Mouse (Mus musculus) forebrain, embryonic 14.5 days (tissue): Measurements from ENCODE around the gene Bcl2l15. TPM values are rescaled to one million over a fixed set of nuclear protein-coding genes. Genes with fewer than 3 reads are reported as not detected.

ENCODE experiments used
- ATAC-seq: fragments of 200-750 bp; cut with Nextera tagmentation; 2 replicates; pipeline ENCODE4 v1.8.0; 2017; ENCODE audit warnings: mild to moderate bottlenecking, moderate library complexity
- DNase-seq: peaks from one replicate; pipeline ENCODE4 v3.0.0-alpha.2; 2015; ENCODE audit warnings: low spot score
- H3K27ac ChIP-seq: fragments of 300-500 bp; sonication (generic); 2 replicates; pipeline ENCODE4 v1.5.1; 2014; ENCODE audit warnings: low read depth, mild to moderate bottlenecking, control low read depth, low read length, moderate library complexity
- H3K27me3 ChIP-seq: fragments of 300-500 bp; sonication (generic); replicated peaks from 2 replicates; pipeline ENCODE4 v1.6.1; 2014; ENCODE audit warnings: low read length, control low read depth, mixed read lengths; ENCODE audit not compliant: control insufficient read depth, insufficient read depth
- H3K36me3 ChIP-seq: fragments of 300-500 bp; sonication (generic); 2 replicates; pipeline ENCODE4 v1.6.1; 2014; ENCODE audit warnings: low read length, control low read depth; ENCODE audit not compliant: control insufficient read depth, insufficient read depth
- H3K4me1 ChIP-seq: fragments of 300-500 bp; sonication (generic); 2 replicates; pipeline ENCODE4 v1.6.1; 2014; ENCODE audit warnings: antibody characterized with exemption, low read length, control low read depth; ENCODE audit not compliant: control insufficient read depth, insufficient read depth
- H3K4me2 ChIP-seq: fragments of 300-500 bp; sonication (generic); 2 replicates; pipeline ENCODE4 v1.6.1; 2014; ENCODE audit warnings: mild to moderate bottlenecking, control low read depth, low read length
- H3K4me3 ChIP-seq: fragments of 300-500 bp; sonication (generic); 2 replicates; pipeline ENCODE4 v1.5.1; 2014; ENCODE audit warnings: low read depth, low read length, control low read depth
- H3K9ac ChIP-seq: fragments of 300-500 bp; sonication (generic); 2 replicates; pipeline ENCODE4 v1.6.1; 2014; ENCODE audit warnings: mild to moderate bottlenecking, low read length, control low read depth, moderate library complexity
- H3K9me3 ChIP-seq: fragments of 300-500 bp; sonication (generic); replicated peaks from 2 replicates; pipeline ENCODE4 v1.6.1; 2016; ENCODE audit warnings: low read length, control low read depth, mixed read lengths; ENCODE audit not compliant: control insufficient read depth
- WGBS: fragments of 180-500 bp; shearing (Covaris S2); extraction: QIAGEN DNeasy Blood & Tissue Kit; methylation state at CpG from one replicate; pipeline ENCODE4 v1.1.7; 2014; 5-methylcytosine and 5-hydroxymethylcytosine counted together
- polyA plus RNA-seq: library from polyadenylated mRNA; unstranded; fragments of >200 nt; fragmentation: Nextera tagmentation; extraction: Ambion mirVana; gene quantifications from 2 replicates; pipeline ENCODE4 v1.2.1, GENCODE M21; 2014

The Bcl2l15 gene
- polyA plus RNA-seq, 1 experiment from 2014 or later: not detected

DNA sequence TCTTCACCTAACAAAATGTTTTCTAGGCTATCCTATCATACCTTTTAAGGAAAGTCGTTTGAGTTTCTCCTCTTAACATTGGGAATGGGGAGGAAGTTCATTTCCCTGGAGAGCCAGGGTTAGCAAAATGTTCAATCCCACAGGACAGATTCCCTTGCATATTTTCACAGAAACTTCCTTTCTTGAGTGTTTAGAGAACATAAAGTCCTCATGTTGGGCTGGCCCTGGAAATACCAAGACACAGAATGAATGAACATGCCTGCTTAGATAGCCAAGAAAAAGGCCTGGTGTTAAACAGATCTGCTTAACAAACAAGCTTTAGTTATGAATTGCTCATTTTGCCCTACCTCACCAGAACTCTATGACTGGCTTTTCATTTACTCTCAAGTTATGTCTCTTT, 39.8 kb upstream of the Bcl2l15 start:
- DNase-seq (no peak), ATAC-seq (no peak)
- H3K4me3 ChIP-seq: no peak overlapping the region
- no peaks in the 10 kb centered on the region for H3K9me3 ChIP-seq
- H3K4me2 ChIP-seq: no peak overlapping the region
- no peaks in the 10 kb centered on the region for H3K36me3 ChIP-seq
- no peak overlapping the region for H3K27ac ChIP-seq
- H3K4me1 ChIP-seq: peaks cover 17% of the 10 kb centered on the region
- H3K9ac ChIP-seq: no peak overlapping the region
- WGBS: 84% methylated on average over 1 of the region's 1 CpGs
- no peaks in the 10 kb centered on the region for H3K27me3 ChIP-seq

GRCm38 (mm10) chr3:103796389-103796788, 36.0 kb upstream of the Bcl2l15 start:
- H3K9me3 ChIP-seq: no peaks in the 10 kb centered on the region
- no peak overlapping the region for H3K4me2 ChIP-seq
- H3K4me1 ChIP-seq: no peaks in the 10 kb centered on the region
- WGBS: 68% methylated on average over 2 of the region's 2 CpGs
- no peak overlapping the region for H3K9ac ChIP-seq
- no peaks in the 10 kb centered on the region for H3K27me3 ChIP-seq
- DNase-seq (no peak), ATAC-seq (no peak)
- no peak overlapping the region for H3K4me3 ChIP-seq
- H3K36me3 ChIP-seq: no peaks in the 10 kb centered on the region
- H3K27ac ChIP-seq: no peak overlapping the region

DNA sequence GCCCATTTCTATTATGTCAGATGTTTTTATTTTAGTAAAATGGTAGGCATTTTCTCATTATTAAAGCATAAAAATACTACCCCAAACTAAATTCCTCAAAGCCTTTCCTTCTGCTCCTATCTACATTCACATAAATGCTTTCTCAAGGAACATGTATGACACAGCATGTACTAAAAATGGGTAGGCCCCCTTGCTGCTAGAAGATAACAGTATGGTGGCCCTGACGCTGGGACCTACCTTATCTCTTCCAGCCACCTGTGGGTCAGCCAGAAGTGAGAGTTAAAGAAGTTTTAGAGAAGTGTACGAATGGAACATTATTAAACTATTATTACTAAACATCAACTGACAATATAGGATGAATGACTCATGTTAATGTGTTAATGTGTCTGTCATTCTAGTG, 32.9 kb upstream of the Bcl2l15 start:
- 82% methylated on average over 2 of the region's 2 CpGs for WGBS
- no peaks in the 10 kb centered on the region for H3K9me3 ChIP-seq
- H3K36me3 ChIP-seq: peaks cover 28% of the 10 kb centered on the region
- no peak overlapping the region for H3K27ac ChIP-seq
- no peak overlapping the region for H3K9ac ChIP-seq
- H3K27me3 ChIP-seq: no peaks in the 10 kb centered on the region
- no peak overlapping the region for H3K4me3 ChIP-seq
- H3K4me2 ChIP-seq: no peak overlapping the region
- no peaks in the 10 kb centered on the region for H3K4me1 ChIP-seq
- DNase-seq (no peak), ATAC-seq (no peak)

- Histone ChIP-seq H3K27me3 (no peaks in the 10 kb centered on the region), H3K9me3 (no peaks in the 10 kb centered on the region), H3K9ac (no peak overlapping the region), H3K36me3 (peaks cover 42% of the 10 kb centered on the region), H3K4me3 (no peak overlapping the region), H3K4me1 (no peaks in the 10 kb centered on the region), H3K27ac (no peak overlapping the region), H3K4me2 (no peak overlapping the region)
- no peak for DNase-seq
- WGBS: 89% methylated on average over 10 of the region's 10 CpGs
- no peak for ATAC-seq
These were observed 30.5 kb upstream of the Bcl2l15 start for GRCm38 (mm10) chr3:103801631-103802531.

- Histone ChIP-seq H3K4me3 (no peak overlapping the region), H3K9me3 (no peaks in the 10 kb centered on the region), H3K27ac (no peak overlapping the region), H3K36me3 (peaks cover 47% of the 10 kb centered on the region), H3K4me2 (no peak overlapping the region), H3K4me1 (no peaks in the 10 kb centered on the region), H3K9ac (no peak overlapping the region), H3K27me3 (no peaks in the 10 kb centered on the region)
- 94% methylated on average over 8 of the region's 8 CpGs for WGBS
- ATAC-seq (no peak), DNase-seq (no peak)
These were observed 29.5 kb upstream of the Bcl2l15 start for GRCm38 (mm10) chr3:103802861-103803260.

DNA sequence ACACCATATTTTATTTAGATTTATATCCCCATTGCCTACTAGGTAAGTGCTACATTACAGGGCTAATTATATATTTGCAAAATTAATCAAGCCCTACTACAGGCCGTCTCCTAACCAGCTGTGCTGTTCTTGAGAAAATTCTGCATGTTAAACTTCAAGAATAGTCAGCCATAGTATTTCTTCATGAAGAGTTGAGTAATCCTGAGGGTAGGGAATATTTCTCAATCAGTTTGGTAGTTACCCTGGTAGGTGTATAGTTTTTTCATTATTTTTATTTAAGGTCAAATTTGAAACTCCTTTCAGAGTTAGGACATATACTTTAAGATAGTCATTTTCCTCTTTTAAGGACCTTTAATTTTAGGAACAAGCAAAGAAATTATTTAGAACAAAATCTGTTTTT, 26.7 kb upstream of the Bcl2l15 start:
- no peaks in the 10 kb centered on the region for H3K27me3 ChIP-seq
- 91% methylated on average over 1 of the region's 1 CpGs for WGBS
- H3K9me3 ChIP-seq: no peaks in the 10 kb centered on the region
- H3K9ac ChIP-seq: no peak overlapping the region
- no peak overlapping the region for H3K4me2 ChIP-seq
- no peak overlapping the region for H3K27ac ChIP-seq
- DNase-seq (no peak), ATAC-seq (no peak)
- peaks cover 47% of the 10 kb centered on the region for H3K36me3 ChIP-seq
- no peak overlapping the region for H3K4me3 ChIP-seq
- peaks cover 12% of the 10 kb centered on the region for H3K4me1 ChIP-seq

GRCm38 (mm10) chr3:103808891-103809798, 23.3 kb upstream of the Bcl2l15 start, which contains the start of the genes Dclre1b, Ap4b1 and Gm43064:
Gene Dclre1b (minus strand): TSS chr3:103809444.
Gene Ap4b1 (plus strand): TSS chr3:103809520.
Gene Gm43064 (plus strand): TSS chr3:103809573.
- Histone ChIP-seq H3K36me3 (peaks cover 32% of the 10 kb centered on the region), H3K9me3 (no peaks in the 10 kb centered on the region), H3K4me3 (peak within 1 kb of the TSS; percentile 63), H3K27me3 (no peaks in the 10 kb centered on the region), H3K27ac (peak within 1 kb of the TSS; percentile 87), H3K4me2 (peak within 1 kb of the TSS; percentile 78), H3K9ac (peak within 1 kb of the TSS; percentile 79), H3K4me1 (peaks cover 12% of the 10 kb centered on the region)
- DNase-seq (peak; percentile 97), ATAC-seq (peak; percentile 99)
- under 1% methylated on average over 59 of the region's 70 CpGs for WGBS

DNA sequence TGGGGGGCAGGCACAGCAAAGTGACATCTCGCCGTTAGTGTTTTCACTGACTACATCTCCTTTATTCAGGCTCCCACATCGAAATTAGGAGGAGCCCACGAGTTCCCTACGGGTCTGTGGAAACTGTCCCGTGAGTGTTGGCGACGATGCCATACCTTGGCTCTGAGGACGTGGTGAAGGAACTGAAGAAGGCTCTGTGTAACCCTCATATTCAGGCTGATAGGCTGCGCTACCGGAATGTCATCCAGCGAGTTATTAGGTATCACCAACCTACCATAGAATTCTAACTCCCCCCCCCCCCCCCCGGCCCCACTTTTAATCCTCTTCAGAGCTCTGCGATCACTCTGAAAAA, 22.6 kb upstream of the Bcl2l15 start:
- Histone ChIP-seq H3K9me3 (no peaks in the 10 kb centered on the region), H3K9ac (peak overlapping the region; percentile 79), H3K4me1 (peaks cover 12% of the 10 kb centered on the region), H3K4me2 (peak overlapping the region; percentile 71), H3K27ac (peak overlapping the region; percentile 87), H3K36me3 (peaks cover 31% of the 10 kb centered on the region), H3K27me3 (no peaks in the 10 kb centered on the region), H3K4me3 (peak overlapping the region; percentile 63)
- no peak for DNase-seq
- peak; percentile 64 for ATAC-seq
- WGBS: 2% methylated on average over 14 of the region's 14 CpGs
